Mouse (Mus musculus) CH12.LX (cell line): ENCODE results near the gene Cwh43.

Experiments
- CTCF ChIP-seq, 2 experiments: IDR thresholded peaks in 1 of 2; conservative IDR thresholded peaks in 1 of 2; 2 replicates each; pipeline ENCODE4 v1.5.1; 2011 to 2012; ENCODE audit warnings: low read depth in 2 of 2, low read length in 2 of 2, improper control_type of control experiment in 1 of 2, inconsistent platforms in 1 of 2, mild to moderate bottlenecking in 1 of 2, moderate library complexity in 1 of 2
- EP300 ChIP-seq: IDR thresholded peaks from 2 replicates; pipeline ENCODE4 v1.6.1; 2011; ENCODE audit warnings: low read length, improper control_type of control experiment
- MAFK ChIP-seq: IDR thresholded peaks from 2 replicates; pipeline ENCODE4 v1.6.1; 2011; ENCODE audit warnings: low read length, improper control_type of control experiment; ENCODE audit not compliant: insufficient replicate concordance
- ZMIZ1 ChIP-seq: IDR thresholded peaks from 2 replicates; pipeline ENCODE4 v1.6.1; 2012; ENCODE audit warnings: low read depth, mild to moderate bottlenecking, inconsistent platforms, low read length, improper control_type of control experiment

GRCm38 (mm10) chr5:73362791-73363190, 43.1 kb upstream of the Cwh43 start:
- TF ChIP-seq MAFK (no peak), EP300 (no peak), CTCF (conservative IDR thresholded peaks at IDR 0.05 in 1 of 2, IDR thresholded peaks at IDR 0.05 in 1 of 2; ENCODE audit: low read depth in 2 of 2, low read length in 2 of 2) (no peak), ZMIZ1 (no peak)
